Mouse (Mus musculus) cortical plate, adult 2 months (tissue): ENCODE measurements at regions not wholly inside any gene's neighbourhood (a gene's known extent, or its start where the extent isn't known, plus 50 kb on each side); places are given as distances from the start of the nearest gene placed in this dataset.

Experiments used
- H3K27ac ChIP-seq: fragments of 200-500 bp; 2 replicates; pipeline ENCODE4 v1.5.1; 2012; ENCODE audit warnings: low read length, control low read depth, inconsistent platforms; ENCODE audit not compliant: insufficient read depth
- H3K4me1 ChIP-seq: fragments of 200-500 bp; 2 replicates; pipeline ENCODE4 v1.6.1; 2011; ENCODE audit warnings: low read length; ENCODE audit not compliant: control insufficient read depth, insufficient read depth
- H3K4me3 ChIP-seq: fragments of 200-500 bp; 2 replicates; pipeline ENCODE4 v1.5.1; 2011; ENCODE audit warnings: mild to moderate bottlenecking, low read length, control low read depth; ENCODE audit not compliant: insufficient read depth
- CTCF ChIP-seq: fragments of 200-500 bp; IDR thresholded peaks from 2 replicates; pipeline ENCODE4 v1.5.1; 2011; ENCODE audit warnings: mild to moderate bottlenecking, control low read depth, low read length; ENCODE audit not compliant: insufficient read depth; ENCODE audit errors: extremely low read depth
- POLR2A ChIP-seq: fragments of 200-500 bp; IDR thresholded peaks from 2 replicates; pipeline ENCODE4 v1.6.1; 2011; ENCODE audit warnings: mild to moderate bottlenecking, low read length, control low read depth; ENCODE audit not compliant: insufficient read depth; ENCODE audit errors: extremely low read depth

GRCm38 (mm10) chr3:21545156-21545893 is 531.1 kb upstream of the Tbl1xr1 start:
- Histone ChIP-seq H3K4me3 (no peak overlapping the region), H3K27ac (no peak overlapping the region), H3K4me1 (peaks cover 2% of the 10 kb centered on the region; the same call in 1 of the 2 replicates)
- TF ChIP-seq POLR2A (no peak), CTCF (no peak)

DNA sequence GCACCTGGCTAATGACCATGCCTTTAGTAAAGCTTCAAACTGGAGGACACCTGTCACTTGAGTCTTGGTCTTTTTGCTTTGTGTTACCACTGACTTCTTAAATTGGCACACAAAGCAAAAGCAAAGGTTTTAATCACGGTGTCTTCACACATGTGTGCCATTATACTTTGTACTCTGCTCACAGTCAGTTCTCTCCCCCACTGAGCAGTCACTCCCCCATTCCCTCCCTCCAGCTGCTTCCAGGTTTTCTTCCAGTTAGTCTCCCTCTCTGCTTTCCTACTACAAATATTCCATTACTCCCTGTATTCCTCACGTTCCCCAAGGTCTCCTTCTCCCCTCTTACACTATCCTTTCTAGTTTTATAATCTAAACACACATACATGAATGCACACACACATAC is 530.0 kb upstream of the Tbl1xr1 start:
- Histone ChIP-seq H3K27ac (no peak overlapping the region), H3K4me1 (peaks cover 2% of the 10 kb centered on the region; the same call in 1 of the 2 replicates), H3K4me3 (no peak overlapping the region)
- TF ChIP-seq POLR2A = no peak
- no peak for TF ChIP-seq CTCF

- TF ChIP-seq POLR2A (no peak), CTCF (no peak)
- Histone ChIP-seq H3K27ac (no peak overlapping the region), H3K4me3 (no peak overlapping the region)
These were observed 526.8 kb upstream of the Tbl1xr1 start for GRCm38 (mm10) chr3:21549671-21550070.

GRCm38 (mm10) chr3:21553159-21553758 is 523.2 kb upstream of the Tbl1xr1 start:
- Histone ChIP-seq H3K4me1 (peaks cover 3% of the 10 kb centered on the region), H3K4me3 (no peak overlapping the region), H3K27ac (peak overlapping the region; percentile 81; the same call in 1 of the 2 replicates)
- no peak for TF ChIP-seq CTCF
- TF ChIP-seq POLR2A = no peak

More at GRCm38 (mm10) chr3:21549671-21550070, 526.8 kb upstream of the Tbl1xr1 start:
- H3K4me1 ChIP-seq = peaks cover 5% of the 10 kb centered on the region

DNA sequence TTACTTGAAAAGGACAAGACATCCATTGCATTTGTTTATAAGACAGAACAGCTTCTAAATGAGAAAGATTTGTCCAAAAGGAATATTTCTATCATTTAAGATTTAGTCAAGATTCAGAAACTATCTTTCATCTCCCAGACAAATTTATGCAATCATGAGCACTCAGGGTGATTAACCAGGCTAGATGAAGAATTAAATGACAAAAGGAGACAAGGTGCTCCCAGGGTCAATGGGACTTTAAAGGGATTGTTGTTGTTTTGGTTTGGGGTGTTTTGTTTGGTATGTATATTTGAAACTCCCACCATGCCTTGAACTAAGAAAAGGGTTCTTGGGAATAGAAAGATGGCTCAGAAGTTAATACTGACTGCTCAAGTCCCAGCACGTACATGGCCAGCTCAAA is 522.6 kb upstream of the Tbl1xr1 start:
- Histone ChIP-seq H3K4me1 (peaks cover 3% of the 10 kb centered on the region), H3K4me3 (no peak overlapping the region), H3K27ac (peak overlapping the region; percentile 74)
- no peak for TF ChIP-seq POLR2A
- TF ChIP-seq CTCF = no peak

- Histone ChIP-seq H3K4me3 (no peak overlapping the region), H3K27ac (no peak overlapping the region), H3K4me1 (peaks cover 3% of the 10 kb centered on the region)
- TF ChIP-seq CTCF (no peak), POLR2A (no peak)
These were observed 518.5 kb upstream of the Tbl1xr1 start for GRCm38 (mm10) chr3:21557963-21558441.

DNA sequence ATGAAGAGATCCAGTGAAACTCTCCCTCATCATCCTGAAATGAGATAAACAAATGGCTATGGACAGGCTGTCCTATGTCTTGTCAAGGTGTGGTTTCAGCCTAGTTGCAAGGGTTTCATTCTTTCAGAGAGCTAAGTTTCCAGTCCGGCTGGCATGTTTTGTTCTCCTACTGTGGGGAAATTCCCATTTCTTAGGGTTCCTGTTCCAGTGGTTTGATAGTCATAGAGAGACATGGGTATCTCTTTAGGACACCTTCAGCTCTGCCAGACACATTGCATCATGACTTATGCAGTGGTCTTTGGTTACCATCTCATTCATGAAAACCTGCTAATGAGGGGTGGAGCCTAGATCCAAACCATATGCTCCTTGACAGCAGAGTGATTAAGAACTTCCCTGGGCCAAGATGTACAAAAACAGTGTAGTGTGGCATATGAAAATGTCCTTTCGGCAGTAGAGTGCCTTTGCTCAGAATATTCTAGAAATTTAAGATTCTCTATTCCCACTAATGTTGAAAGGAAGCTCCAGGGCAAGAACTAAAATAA is 513.6 kb upstream of the Tbl1xr1 start:
- Histone ChIP-seq H3K27ac (no peak overlapping the region), H3K4me3 (no peak overlapping the region), H3K4me1 (peaks cover 17% of the 10 kb centered on the region)
- TF ChIP-seq POLR2A (no peak), CTCF (no peak)

DNA sequence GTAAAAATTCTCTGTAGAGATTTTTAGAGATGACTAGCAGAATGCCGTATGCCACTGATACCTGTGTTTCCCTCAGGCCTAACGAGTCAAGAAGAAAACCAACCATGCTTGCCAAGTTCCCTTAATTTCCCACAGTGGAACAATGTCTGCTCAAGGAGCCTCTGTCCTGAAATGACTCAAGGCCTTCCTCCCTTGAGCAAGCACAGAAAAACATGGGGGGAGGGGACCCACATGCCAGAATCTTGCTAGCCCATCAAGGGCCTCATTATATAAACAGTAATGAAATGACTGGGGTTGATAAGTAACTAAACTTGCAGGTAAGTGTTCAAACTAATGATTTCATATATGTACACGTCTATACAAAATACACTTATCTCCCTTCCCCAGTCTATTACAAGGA is 513.0 kb upstream of the Tbl1xr1 start:
- H3K4me3 ChIP-seq = no peak overlapping the region
- peak overlapping the region; percentile 50; the same call in 1 of the 2 replicates for H3K27ac ChIP-seq
- no peak for TF ChIP-seq POLR2A
- TF ChIP-seq CTCF = no peak
- H3K4me1 ChIP-seq = peaks cover 17% of the 10 kb centered on the region

GRCm38 (mm10) chr3:21564211-21564781 is 512.2 kb upstream of the Tbl1xr1 start:
- Histone ChIP-seq H3K27ac (peak overlapping the region; percentile 69), H3K4me3 (no peak overlapping the region), H3K4me1 (peaks cover 17% of the 10 kb centered on the region)
- TF ChIP-seq POLR2A (no peak), CTCF (no peak)

GRCm38 (mm10) chr3:21564847-21565485 is 511.5 kb upstream of the Tbl1xr1 start:
- no peak overlapping the region for H3K4me3 ChIP-seq
- TF ChIP-seq CTCF = no peak
- TF ChIP-seq POLR2A = no peak
- H3K27ac ChIP-seq = peak overlapping the region; percentile 69
- peaks cover 17% of the 10 kb centered on the region for H3K4me1 ChIP-seq
